Mouse (Mus musculus): Measurements from ENCODE around the gene Pcp4. TPM values are rescaled to one million over a fixed set of nuclear protein-coding genes. Genes with fewer than 3 reads are reported as not detected.

The Pcp4 gene
- polyA plus RNA-seq, 1 experiment from 2014 or later, result 482 TPM

Other genes starting within 250 kb of the Pcp4 start
- 6.2 and 6.6 TPM in 2 replicates for gene B3galt5, start 231.8 kb upstream of the Pcp4 start, polyA plus RNA-seq (2015; fragmentation: Nextera tagmentation; extraction: Ambion mirVana)
- 0.10 and 0.42 TPM in 2 replicates for gene Itgb2l, start 24.0 kb upstream of the Pcp4 start, polyA plus RNA-seq (2015; fragmentation: Nextera tagmentation; extraction: Ambion mirVana)

Measured in neural tube, embryonic 15.5 days (tissue).